Mouse (Mus musculus): ENCODE measurements at regions not wholly inside any gene's neighbourhood (a gene's known extent, or its start where the extent isn't known, plus 50 kb on each side); places are given as distances from the start of the nearest gene placed in this dataset.

GRCm38 (mm10) chr14:71910936-71911335 is 580.7 kb downstream of the Gm9195 start:
- Histone ChIP-seq H3K4me2 (ENCODE audit: insufficient read depth, low read depth, poor library complexity, severe bottlenecking) (no peak overlapping the region), H3K9ac (ENCODE audit: insufficient read depth, low read depth) (no peak overlapping the region), H3K36me3 (replicated peaks in 1 of 2; ENCODE audit: control insufficient read depth in 1 of 2, insufficient read depth in 1 of 2, low read length in 1 of 2) (no peaks in the 10 kb centered on the region), H3K9me3 (replicated peaks; ENCODE audit: low read length) (no peaks in the 10 kb centered on the region), H3K79me2 (replicated peaks; ENCODE audit: control insufficient read depth, extremely low read depth, insufficient read depth, poor library complexity, severe bottlenecking) (no peaks in the 10 kb centered on the region), H3K27ac (ENCODE audit: insufficient read depth, low read depth) (no peak overlapping the region), H3K4me1 (ENCODE audit: control insufficient read depth in 1 of 2, insufficient read depth in 2 of 2) (no peaks in the 10 kb centered on the region), H3K27me3 (replicated peaks) (peaks cover 57% of the 10 kb centered on the region), H3K4me3 (replicated peaks in 1 of 3; ENCODE audit: low read depth in 2 of 3, low read length in 2 of 3, poor library complexity in 1 of 3) (no peak overlapping the region)
- in situ Hi-C loops (cut with MboI; ENCODE audit: low pct_ligation_motif_present, low pct_unique_long_range_greater_than_20kb, low sequenced_read_pairs) (no loop called here), dilution Hi-C loops (cut with MboI; ENCODE audit: extremely low pct_ligation_motif_present, extremely low pct_unique_long_range_greater_than_20kb, low sequenced_read_pairs) (no loop called here)
- no peak for DNase-seq (ENCODE audit: extremely low read depth)
- TF ChIP-seq IRF4 (IDR thresholded peaks at IDR 0.05; ENCODE audit: low read depth, low read length) (no peak), SMC3 (IDR thresholded peaks at IDR 0.05; ENCODE audit: low read depth, low read length) (no peak), ZKSCAN1 (IDR thresholded peaks at IDR 0.05; ENCODE audit: borderline replicate concordance, low read depth, low read length) (no peak), ELF1 (IDR thresholded peaks at IDR 0.05; ENCODE audit: low read depth, low read length) (no peak), POLR2A (IDR thresholded peaks at IDR 0.05; ENCODE audit: low read depth, low read length) (no peak), JUN (IDR thresholded peaks at IDR 0.05; ENCODE audit: insufficient read depth, low read depth, low read length) (no peak), NRF1 (IDR thresholded peaks at IDR 0.05; ENCODE audit: low read depth, low read length) (no peak), ZC3H11A (IDR thresholded peaks at IDR 0.05; ENCODE audit: low read depth, low read length) (no peak), POLR2AphosphoS2 (IDR thresholded peaks at IDR 0.05; ENCODE audit: low read depth, low read length) (no peak), ZNF384 (IDR thresholded peaks at IDR 0.05; ENCODE audit: low read depth, low read length) (no peak), CHD2 (IDR thresholded peaks at IDR 0.05; ENCODE audit: low read length) (no peak), USF1 (IDR thresholded peaks at IDR 0.05; ENCODE audit: low read depth, low read length) (no peak)

GRCm38 (mm10) chr14:71895468-71895867 is 596.2 kb downstream of the Gm9195 start:
- no peak overlapping the region for H3K9ac ChIP-seq (ENCODE audit: insufficient read depth, low read depth)
- DNase-seq (ENCODE audit: extremely low read depth): no peak
- dilution Hi-C loops (cut with MboI; ENCODE audit: extremely low pct_ligation_motif_present, extremely low pct_unique_long_range_greater_than_20kb, low sequenced_read_pairs) (no loop called here), in situ Hi-C loops (cut with MboI; ENCODE audit: low pct_ligation_motif_present, low pct_unique_long_range_greater_than_20kb, low sequenced_read_pairs) (no loop called here)
- H3K79me2 ChIP-seq (replicated peaks; ENCODE audit: control insufficient read depth, extremely low read depth, insufficient read depth, poor library complexity, severe bottlenecking): no peaks in the 10 kb centered on the region
- no peak overlapping the region for H3K27ac ChIP-seq (ENCODE audit: insufficient read depth, low read depth)
- H3K36me3 ChIP-seq (replicated peaks in 1 of 2; ENCODE audit: control insufficient read depth in 1 of 2, insufficient read depth in 1 of 2, low read length in 1 of 2): no peaks in the 10 kb centered on the region
- TF ChIP-seq JUN (IDR thresholded peaks at IDR 0.05; ENCODE audit: insufficient read depth, low read depth, low read length) (no peak), UBTF (IDR thresholded peaks at IDR 0.05; ENCODE audit: low read depth, low read length) (no peak), POLR2AphosphoS2 (IDR thresholded peaks at IDR 0.05; ENCODE audit: low read depth, low read length) (no peak), ZKSCAN1 (IDR thresholded peaks at IDR 0.05; ENCODE audit: borderline replicate concordance, low read depth, low read length) (no peak), CHD1 (IDR thresholded peaks at IDR 0.05; ENCODE audit: low read depth, low read length) (no peak), ETS1 (conservative IDR thresholded peaks at IDR 0.05; ENCODE audit: low read depth, low read length) (no peak), RCOR1 (conservative IDR thresholded peaks at IDR 0.05; ENCODE audit: low read depth, low read length) (no peak), POLR2A (IDR thresholded peaks at IDR 0.05; ENCODE audit: low read depth, low read length) (no peak), PAX5 (IDR thresholded peaks at IDR 0.05; ENCODE audit: low read length) (no peak), ZMIZ1 (IDR thresholded peaks at IDR 0.05; ENCODE audit: low read depth, low read length) (no peak), SIN3A (IDR thresholded peaks at IDR 0.05; ENCODE audit: low read length) (no peak)
- no peak overlapping the region for H3K4me2 ChIP-seq (ENCODE audit: insufficient read depth, low read depth, poor library complexity, severe bottlenecking)
- no peaks in the 10 kb centered on the region for H3K4me1 ChIP-seq (ENCODE audit: control insufficient read depth in 1 of 2, insufficient read depth in 2 of 2)
- H3K4me3 ChIP-seq (replicated peaks in 1 of 3; ENCODE audit: low read depth in 2 of 3, low read length in 2 of 3, poor library complexity in 1 of 3): no peak overlapping the region
- H3K9me3 ChIP-seq (replicated peaks; ENCODE audit: low read length): no peaks in the 10 kb centered on the region
- H3K27me3 ChIP-seq (replicated peaks): peaks cover 21% of the 10 kb centered on the region
